Mouse (Mus musculus) cerebellum, adult 9-10 months (tissue): ENCODE data around the gene Fignl2.

Experiments
- DNase-seq: peaks from one replicate; pipeline ENCODE4 v3.0.0; 2022

Gene Fignl2

DNA sequence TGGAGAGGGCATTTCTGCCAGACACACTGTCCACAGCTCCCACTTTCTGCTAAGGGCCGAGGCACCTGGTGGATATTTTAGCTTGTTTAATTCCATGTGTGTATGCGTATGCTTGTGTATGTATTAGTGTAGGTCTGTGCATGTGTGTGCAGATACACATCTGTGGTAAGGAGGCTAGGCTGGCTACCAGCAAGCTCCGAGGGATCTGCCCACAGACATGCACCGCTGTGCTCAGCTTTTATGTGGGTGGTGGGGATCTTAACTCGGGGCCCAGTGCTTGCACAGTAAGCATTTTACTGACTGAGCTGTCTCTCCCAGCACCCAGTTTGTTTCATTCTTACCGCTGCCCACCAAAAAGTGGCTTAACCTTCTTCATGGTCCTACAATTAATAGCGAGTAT is 71.1 kb downstream of the Fignl2 start:
- DNase-seq = no peak

DNA sequence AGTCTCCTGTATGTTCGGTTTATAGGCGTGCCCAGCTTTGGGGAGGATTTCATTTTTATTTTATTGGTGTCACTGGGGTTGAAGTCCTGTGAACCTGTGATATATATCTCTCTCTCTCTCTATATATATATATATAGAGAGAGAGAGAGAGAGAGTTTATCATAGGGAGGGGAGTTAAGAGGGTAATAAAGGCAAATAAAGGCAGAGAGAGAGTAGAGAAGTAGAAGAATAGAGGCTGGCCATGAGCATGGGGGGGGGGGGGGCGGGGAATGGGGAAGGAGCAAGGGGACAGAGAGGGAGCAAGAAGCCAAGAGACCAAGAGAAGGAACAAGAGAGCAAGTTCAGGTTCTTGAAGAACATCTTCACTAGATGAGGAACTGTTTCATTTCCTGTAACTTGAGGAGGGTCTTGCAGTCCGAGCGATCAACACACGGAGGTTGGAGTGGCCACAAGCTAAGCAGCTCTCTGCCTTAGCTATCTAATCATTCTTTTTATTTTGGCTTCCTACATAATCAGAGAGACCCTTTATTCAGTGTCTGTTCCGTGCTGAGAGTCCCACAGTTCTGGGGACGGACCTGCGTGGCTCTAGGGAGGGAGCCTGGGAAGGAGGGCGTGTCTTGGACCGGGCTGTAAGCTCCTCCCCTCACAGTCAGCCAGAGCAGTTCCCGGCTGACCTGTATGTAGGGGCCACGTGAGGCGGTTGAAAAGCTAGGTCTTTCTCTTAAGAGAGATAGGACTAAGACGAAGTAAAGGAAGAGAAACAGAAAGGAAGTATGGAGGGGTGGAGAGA is 71.9 kb downstream of the Fignl2 start:
- DNase-seq = no peak

DNA sequence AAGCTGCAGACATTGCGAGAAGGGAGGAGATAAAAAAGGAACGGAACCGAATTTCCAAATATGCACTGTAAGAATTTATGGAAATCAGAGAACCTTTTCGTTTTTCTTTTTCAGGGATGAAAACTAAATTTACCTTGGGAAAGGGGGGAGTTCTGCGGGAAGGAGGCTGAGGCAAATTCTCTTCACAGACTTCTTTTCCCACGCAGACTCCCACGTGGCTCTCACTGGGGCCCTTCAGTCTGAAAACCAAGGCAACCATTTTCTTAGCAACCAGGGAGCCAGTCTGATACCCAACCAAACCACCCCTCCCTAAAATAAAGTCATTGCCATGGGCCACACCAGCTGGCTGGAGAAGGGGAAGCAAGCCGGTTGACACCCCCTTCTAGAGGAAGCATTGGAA is 72.7 kb downstream of the Fignl2 start:
- no peak for DNase-seq

DNA sequence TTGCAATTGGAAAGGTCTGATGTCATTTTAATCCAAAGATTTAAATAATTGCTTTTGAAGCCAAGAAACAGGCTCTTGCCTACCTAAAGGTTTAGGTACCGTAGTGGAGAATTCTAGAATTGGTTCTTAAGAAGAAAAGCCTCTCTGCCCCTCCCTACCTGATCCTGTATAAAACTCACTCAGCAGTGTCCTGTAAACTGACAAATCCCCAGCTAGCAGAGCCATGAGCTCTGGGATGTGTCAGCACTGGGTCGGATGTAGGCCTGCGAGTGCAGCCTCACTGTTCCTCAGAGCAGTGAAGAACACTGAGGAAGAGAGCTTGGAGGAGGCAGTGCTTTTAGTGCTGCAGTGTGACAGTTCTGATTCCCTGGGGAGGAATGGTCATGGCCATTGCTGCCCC is 73.8 kb downstream of the Fignl2 start:
- no peak for DNase-seq

DNA sequence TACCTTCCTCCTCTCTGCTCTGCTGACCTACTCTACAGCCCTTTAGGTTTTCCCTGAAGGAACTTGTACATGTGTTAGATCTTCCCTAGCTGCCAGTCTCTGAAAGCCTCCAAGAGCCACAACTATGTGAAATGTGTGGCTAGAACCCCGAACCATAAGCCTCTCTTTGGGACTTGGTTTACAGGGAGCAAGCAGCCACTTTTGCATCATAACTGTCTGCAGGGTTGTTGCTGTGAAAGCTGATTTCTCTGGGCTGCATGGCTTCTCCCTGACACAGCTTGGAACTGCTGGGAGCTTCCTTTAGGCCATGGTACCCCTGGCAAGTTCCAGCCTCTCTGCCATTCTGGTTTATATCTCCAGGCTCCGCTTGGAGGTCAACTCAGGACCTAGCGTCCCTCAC is 75.9 kb downstream of the Fignl2 start:
- DNase-seq = no peak

DNA sequence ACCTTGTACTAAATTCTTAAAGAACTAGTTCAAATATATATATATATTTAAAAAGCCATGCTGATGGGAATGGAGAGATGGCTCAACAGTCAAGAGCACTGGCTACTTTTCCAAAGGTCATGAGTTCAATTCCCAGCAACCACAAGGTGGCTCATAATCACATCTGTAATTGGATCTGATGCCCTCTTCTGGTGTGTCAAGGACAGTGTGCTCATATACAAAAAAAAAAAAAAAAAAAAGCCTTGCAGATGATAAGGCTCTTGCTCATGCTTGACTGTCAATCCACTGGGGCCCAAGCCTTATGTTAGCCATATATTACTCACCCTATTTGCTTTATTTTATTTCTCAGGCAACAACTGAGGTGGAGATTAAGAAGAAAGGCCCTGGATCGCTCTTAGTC is 76.7 kb downstream of the Fignl2 start:
- DNase-seq = no peak
